Mouse (Mus musculus): ENCODE results near the gene Cyb5rl. TPM values are rescaled to one million over a fixed set of nuclear protein-coding genes. Genes with fewer than 3 reads are reported as not detected.
"Not testable (repeated sequence)": the region's sequence is repeated elsewhere in the genome, so short reads cannot be mapped to it uniquely, and the experiment has no call there.

Cyb5rl gene
- total RNA-seq, 2 experiments from 2014 or later = 19.8 to 23.1 TPM

DNA sequence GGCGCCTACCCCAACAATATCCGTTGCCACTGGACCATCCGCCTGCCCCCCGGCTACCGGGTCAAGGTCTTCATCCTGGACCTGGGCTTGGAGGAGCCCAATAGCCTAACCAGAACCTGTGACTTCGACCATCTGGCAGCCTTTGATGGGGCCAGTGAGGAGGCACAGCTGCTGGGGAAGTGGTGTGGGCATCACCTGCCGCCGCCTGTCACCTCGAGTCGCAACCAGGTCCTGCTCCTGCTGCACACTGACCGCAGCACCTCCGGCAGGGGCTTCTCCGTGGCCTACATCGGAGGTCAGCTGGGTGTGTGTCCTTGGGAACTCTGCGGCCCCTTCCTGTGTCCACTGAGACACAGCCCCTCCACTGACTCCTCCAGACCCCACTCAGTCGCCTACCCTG lies 40.0 kb downstream of the Cyb5rl start:
- DNase-seq (ENCODE audit: low spot score in 2 of 2) = no peak

DNA sequence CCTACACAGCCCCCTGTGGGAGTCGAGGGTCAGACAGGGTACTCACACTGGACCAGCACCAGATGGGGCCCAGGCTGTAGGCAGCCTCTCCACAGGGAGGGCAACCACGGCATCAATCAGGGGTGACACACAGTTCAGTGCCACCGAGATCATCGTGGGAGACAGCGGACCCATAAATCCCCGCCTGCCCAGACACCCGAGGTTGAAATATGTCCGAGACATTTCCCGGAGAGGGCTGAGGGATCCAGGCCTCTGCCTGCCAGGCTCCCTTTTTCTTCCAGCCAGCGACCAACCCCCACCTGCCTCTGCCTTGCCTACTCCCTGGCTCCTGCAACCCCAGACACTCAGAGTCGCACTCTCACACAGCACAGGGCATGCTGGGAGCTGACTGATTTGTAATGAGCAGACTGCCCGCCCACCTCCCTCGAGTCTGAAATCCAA lies 41.5 kb downstream of the Cyb5rl start:
- no peak for DNase-seq (ENCODE audit: low spot score in 2 of 2)

- not testable (repeated sequence) for DNase-seq (ENCODE audit: low spot score in 2 of 2)
Measured at GRCm38 (mm10) chr4:107109181-107109580, 42.4 kb downstream of the Cyb5rl start.

- DNase-seq (ENCODE audit: low spot score in 2 of 2) = no peak
Measured at GRCm38 (mm10) chr4:107114278-107114677, 47.5 kb downstream of the Cyb5rl start.

GRCm38 (mm10) chr4:107117741-107118385 lies 51.1 kb downstream of the Cyb5rl start:
- peak in 1 of 2 experiments; percentile 16 for DNase-seq (ENCODE audit: low spot score in 2 of 2)

DNA sequence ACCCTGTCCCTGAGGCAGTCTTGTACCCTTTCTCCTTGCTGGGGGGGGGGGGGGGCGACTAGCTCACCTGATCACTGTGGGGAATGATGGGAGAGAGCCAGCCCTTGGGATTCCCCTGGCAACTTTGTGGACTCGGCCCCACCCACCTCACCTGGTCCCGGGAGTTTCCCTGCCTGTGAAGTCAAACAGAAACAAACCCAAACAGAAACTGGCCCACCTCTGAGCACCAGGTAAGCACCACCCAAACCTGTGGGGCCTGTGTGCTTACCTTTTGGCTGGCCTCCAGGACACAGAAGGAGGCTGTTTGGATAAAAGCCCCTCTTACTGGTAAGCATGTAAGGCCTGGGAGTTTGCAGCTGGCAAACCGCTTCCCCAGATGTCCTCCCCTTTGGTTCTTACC lies 52.3 kb downstream of the Cyb5rl start:
- DNase-seq (ENCODE audit: low spot score in 2 of 2) = no peak

GRCm38 (mm10) chr4:107120676-107121075 lies 53.9 kb downstream of the Cyb5rl start:
- no peak for DNase-seq (ENCODE audit: low spot score in 2 of 2)

DNA sequence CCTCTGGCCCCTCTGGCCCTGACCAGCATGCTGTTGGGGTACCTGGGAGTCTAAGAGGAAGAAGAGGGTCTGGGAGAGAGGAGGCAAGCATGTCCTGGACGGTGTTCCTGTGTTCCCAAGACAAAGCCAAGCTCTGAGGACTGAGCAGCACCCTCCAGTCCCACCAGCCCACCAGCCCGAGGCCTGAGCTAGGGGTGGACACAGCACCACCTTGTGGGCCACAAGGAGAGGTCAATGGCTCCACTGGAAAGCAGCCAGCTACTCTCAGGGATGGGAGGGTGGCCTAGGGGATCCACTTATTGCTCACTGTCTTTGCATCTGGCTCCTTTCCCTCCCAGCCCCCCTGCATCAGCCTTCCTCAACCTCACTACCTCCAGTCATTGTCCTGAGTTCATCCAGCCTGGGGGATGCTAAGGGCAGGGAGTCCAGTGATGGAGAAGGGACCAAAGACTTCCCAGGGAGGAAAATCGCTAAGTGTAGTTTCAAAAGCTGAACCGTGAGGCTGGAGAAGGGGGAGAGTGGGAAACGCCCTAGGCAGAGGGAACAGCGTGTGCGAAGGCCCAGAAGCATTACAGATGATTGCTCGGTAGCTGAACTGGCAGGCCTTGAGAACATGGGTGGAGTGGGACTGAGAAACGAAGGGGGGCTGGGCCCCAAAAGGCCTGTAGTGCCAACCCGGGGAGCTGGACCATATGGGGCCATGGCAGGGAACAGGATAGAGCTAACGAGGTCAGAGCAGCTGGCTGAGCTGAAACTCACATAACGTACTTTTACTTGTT lies 54.6 kb downstream of the Cyb5rl start:
- peak in 1 of 2 experiments; percentile 21 for DNase-seq (ENCODE audit: low spot score in 2 of 2)

DNA sequence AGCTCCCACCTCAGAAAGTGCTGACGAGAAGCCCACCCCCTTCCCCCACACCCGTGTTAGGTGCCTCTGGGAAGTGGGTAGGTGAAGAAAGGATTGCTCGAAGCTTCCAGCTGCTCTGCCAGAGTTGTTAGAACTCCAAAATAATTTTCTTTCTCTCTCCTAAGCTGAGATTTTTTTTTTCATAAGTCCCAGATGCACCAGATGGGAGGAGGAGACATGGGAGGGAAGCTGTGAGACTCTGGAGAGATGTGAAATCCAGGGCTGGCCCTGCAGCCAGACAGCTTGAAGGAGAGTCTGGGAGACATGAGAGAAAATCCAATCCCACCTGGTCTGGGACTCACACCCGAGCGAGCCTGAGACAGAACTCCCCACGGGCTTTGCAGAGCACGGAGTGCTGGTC lies 57.6 kb downstream of the Cyb5rl start:
- no peak for DNase-seq (ENCODE audit: low spot score in 2 of 2)

DNA sequence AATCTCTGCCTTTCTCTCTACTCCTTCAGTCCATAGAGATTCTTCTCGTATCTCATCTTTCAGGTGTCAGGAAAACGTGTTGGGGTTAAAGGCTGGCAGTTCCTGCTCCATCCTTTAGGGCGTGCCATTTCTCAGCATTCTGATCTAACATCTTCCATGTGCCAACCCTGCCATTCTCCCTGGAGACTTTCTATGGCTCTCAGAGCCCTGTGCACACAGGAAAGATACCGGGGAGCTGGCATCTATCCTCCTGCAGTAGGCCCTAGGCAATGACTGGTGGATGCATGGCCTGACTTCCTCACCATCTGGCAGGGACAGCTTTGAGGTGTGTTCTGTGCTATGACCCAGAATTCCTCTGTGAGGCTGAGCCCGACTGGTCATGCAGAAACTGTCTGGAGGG lies 58.3 kb downstream of the Cyb5rl start:
- no peak for DNase-seq (ENCODE audit: low spot score in 2 of 2)

- DNase-seq (ENCODE audit: low spot score in 2 of 2) = no peak
Measured at GRCm38 (mm10) chr4:107126389-107126788, 59.6 kb downstream of the Cyb5rl start.

DNA sequence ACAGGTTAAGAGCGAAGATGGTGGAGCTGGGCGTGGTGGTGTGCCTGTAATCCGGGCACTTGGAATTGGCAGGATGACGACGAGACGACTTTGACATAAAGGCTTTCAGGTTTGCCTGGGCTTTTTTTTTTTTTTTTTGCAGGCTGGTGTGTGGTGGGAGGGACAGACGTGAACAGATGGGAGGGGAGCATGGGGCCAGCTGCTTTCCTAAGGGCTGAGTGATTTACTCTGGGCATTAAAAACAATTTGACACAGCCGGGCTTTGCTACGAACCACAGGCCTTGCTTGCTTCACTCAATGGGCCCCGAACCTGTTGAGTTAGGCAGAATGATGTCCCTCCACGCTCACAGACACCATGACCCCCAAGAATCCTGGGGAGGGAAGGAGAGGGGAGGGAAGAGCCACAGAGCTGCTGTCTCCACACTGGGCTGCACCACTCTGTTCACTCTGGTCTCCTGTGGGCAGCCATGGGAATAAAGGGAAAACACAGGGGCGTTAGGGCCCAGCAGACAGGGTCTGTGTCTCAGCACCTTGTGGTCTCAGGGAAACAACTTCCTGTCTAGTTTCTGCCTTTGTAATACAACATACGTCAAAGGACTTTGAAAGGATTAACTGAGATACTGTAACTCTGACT lies 60.2 kb downstream of the Cyb5rl start:
- DNase-seq (ENCODE audit: low spot score in 2 of 2) = no peak

GRCm38 (mm10) chr4:107127901-107128669 lies 61.3 kb downstream of the Cyb5rl start:
- no peak for DNase-seq (ENCODE audit: low spot score in 2 of 2)

- no peak for DNase-seq (ENCODE audit: low spot score in 2 of 2)
Measured at GRCm38 (mm10) chr4:107129373-107129772, 62.6 kb downstream of the Cyb5rl start.

GRCm38 (mm10) chr4:107130534-107130933 lies 63.7 kb downstream of the Cyb5rl start:
- no peak for DNase-seq (ENCODE audit: low spot score in 2 of 2)

- DNase-seq (ENCODE audit: low spot score in 2 of 2) = no peak
Measured at GRCm38 (mm10) chr4:107134891-107135290, 68.1 kb downstream of the Cyb5rl start.

GRCm38 (mm10) chr4:107135663-107136062 lies 68.9 kb downstream of the Cyb5rl start:
- no peak for DNase-seq (ENCODE audit: low spot score in 2 of 2)

GRCm38 (mm10) chr4:107136531-107136930 lies 69.7 kb downstream of the Cyb5rl start:
- no peak for DNase-seq (ENCODE audit: low spot score in 2 of 2)
